Mouse (Mus musculus) hindbrain, embryonic 14.5 days (tissue): ENCODE results near the gene Map3k20. TPM values are rescaled to one million over a fixed set of nuclear protein-coding genes. Genes with fewer than 3 reads are reported as not detected.

Experiments used
- ATAC-seq: fragments of 200-750 bp; cut with Nextera tagmentation; 2 replicates; pipeline ENCODE4 v1.8.0; 2017; ENCODE audit warnings: moderate number of reproducible peaks, mild to moderate bottlenecking, moderate TSS enrichment, moderate library complexity; ENCODE audit not compliant: low FRiP score
- DNase-seq: peaks from one replicate; pipeline ENCODE4 v3.0.0-alpha.2; 2015; ENCODE audit warnings: low spot score
- H3K27ac ChIP-seq: fragments of 300-500 bp; sonication (generic); 2 replicates; pipeline ENCODE4 v1.5.1; 2014; ENCODE audit warnings: mild to moderate bottlenecking, moderate library complexity
- H3K27me3 ChIP-seq: fragments of 300-500 bp; sonication (generic); 2 replicates; pipeline ENCODE4 v1.6.1; 2014; ENCODE audit warnings: mild to moderate bottlenecking, low read length, mixed read lengths; ENCODE audit not compliant: control insufficient read depth, insufficient read depth
- H3K36me3 ChIP-seq: fragments of 300-500 bp; sonication (generic); replicated peaks from 2 replicates; pipeline ENCODE4 v1.6.1; 2014; ENCODE audit not compliant: control insufficient read depth, insufficient read depth
- H3K4me1 ChIP-seq: fragments of 300-500 bp; sonication (generic); replicated peaks from 2 replicates; pipeline ENCODE4 v1.6.1; 2014; ENCODE audit warnings: antibody characterized with exemption, low read length, mixed read lengths; ENCODE audit not compliant: control insufficient read depth, insufficient read depth
- H3K4me2 ChIP-seq: fragments of 300-500 bp; sonication (generic); replicated peaks from 2 replicates; pipeline ENCODE4 v1.6.1; 2014; ENCODE audit warnings: mild to moderate bottlenecking, moderate library complexity
- H3K4me3 ChIP-seq: fragments of 300-500 bp; sonication (generic); replicated peaks from 2 replicates; pipeline ENCODE4 v1.5.1; 2014; ENCODE audit warnings: mild to moderate bottlenecking, low read length
- H3K9ac ChIP-seq: fragments of 300-500 bp; sonication (generic); 2 replicates; pipeline ENCODE4 v1.6.1; 2014
- H3K9me3 ChIP-seq: fragments of 300-500 bp; sonication (generic); 2 replicates; pipeline ENCODE4 v1.6.1; 2016; ENCODE audit warnings: low read length; ENCODE audit not compliant: control insufficient read depth
- WGBS: fragments of 180-500 bp; shearing (Covaris S2); extraction: QIAGEN DNeasy Blood & Tissue Kit; methylation state at CpG from one replicate; pipeline ENCODE4 v1.1.7; 2014; 5-methylcytosine and 5-hydroxymethylcytosine counted together
- polyA plus RNA-seq: library from polyadenylated mRNA; unstranded; fragments of >200 nt; fragmentation: Nextera tagmentation; extraction: Ambion mirVana; gene quantifications from 2 replicates; pipeline ENCODE4 v1.2.1, GENCODE M21; 2014

Map3k20 gene
- polyA plus RNA-seq, 1 experiment from 2014 or later: 5.1 TPM

DNA sequence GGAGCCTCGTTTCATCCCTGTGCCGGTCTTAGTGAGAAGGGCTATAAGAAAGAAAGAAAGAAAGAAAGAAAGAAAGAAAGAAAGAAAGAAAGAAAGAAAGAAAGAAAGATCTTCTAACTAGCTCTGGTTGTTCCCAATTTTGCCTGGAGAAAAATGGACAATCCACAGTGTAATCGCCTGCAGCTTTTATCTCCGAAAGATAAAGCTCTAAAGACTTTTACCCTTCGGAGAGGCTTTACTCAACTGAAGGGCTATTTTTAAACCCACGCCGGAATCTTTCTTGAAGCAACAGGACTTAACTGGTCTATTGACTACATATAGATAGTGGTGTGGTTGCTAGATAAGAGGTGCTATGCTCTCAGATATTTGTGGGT, 190.0 kb downstream of the Map3k20 start:
- no peak for ATAC-seq
- WGBS: under 1% methylated on average over 7 of the region's 7 CpGs
- H3K36me3 ChIP-seq: no peaks in the 10 kb centered on the region
- peak overlapping the region; percentile 84 for H3K4me3 ChIP-seq
- peak overlapping the region; percentile 60 for H3K9ac ChIP-seq
- peaks cover 11% of the 10 kb centered on the region; the same call in 1 of the 2 replicates for H3K27me3 ChIP-seq
- H3K4me1 ChIP-seq: peaks cover 21% of the 10 kb centered on the region
- no peaks in the 10 kb centered on the region for H3K9me3 ChIP-seq
- H3K27ac ChIP-seq: no peak overlapping the region
- peak overlapping the region; percentile 94 for H3K4me2 ChIP-seq
- no peak for DNase-seq

GRCm38 (mm10) chr2:72475797-72476485, 190.5 kb downstream of the Map3k20 start, which contains the start of gene Cdca7:
Cdca7 (plus strand) TSS chr2:72476159.
- peaks cover 21% of the 10 kb centered on the region for H3K4me1 ChIP-seq
- peaks cover 11% of the 10 kb centered on the region; the same call in 1 of the 2 replicates for H3K27me3 ChIP-seq
- H3K27ac ChIP-seq: peak within 1 kb of the TSS; percentile 59
- peak within 1 kb of the TSS; percentile 60 for H3K9ac ChIP-seq
- DNase-seq (peak; percentile 66), ATAC-seq (peak; percentile 86)
- peak within 1 kb of the TSS; percentile 94 for H3K4me2 ChIP-seq
- H3K36me3 ChIP-seq: no peaks in the 10 kb centered on the region
- peak within 1 kb of the TSS; percentile 84 for H3K4me3 ChIP-seq
- under 1% methylated on average over 58 of the region's 58 CpGs for WGBS
- no peaks in the 10 kb centered on the region for H3K9me3 ChIP-seq

DNA sequence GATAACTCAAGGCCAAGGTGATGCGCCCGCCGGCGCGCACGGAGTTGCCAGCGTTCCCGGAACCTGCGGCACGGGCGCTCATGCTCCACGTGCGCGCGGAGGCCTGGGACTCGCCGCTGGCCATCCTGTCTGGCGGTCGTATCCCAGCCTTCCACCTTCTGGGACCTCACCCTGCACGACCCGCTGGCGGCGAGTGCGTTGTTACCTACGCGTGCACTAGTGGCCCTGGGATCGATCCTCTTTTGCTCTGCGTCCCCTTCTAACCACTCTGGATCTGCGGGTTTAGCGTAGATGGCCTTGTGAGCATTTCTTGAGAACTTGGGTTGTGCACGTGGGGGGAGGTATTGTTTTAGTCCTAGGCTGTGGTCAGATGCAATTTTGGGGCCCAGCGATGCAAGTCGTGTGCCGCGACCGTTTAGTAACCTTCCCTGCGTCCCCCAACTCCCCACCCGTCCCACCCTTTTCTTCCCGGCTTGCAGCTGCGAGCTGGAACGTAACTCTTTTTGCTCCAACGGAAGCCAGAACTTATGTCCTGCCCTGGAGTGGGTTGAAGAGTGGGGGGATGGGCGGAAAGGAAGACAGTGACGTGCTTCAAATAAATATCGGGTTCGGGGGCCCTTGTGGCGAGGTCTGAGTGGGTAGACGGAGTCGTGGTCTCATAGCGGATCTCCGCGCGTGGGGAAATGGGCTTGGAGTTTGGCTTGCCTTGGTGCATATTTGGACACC, 191.2 kb downstream of the Map3k20 start:
- DNase-seq: no peak
- H3K36me3 ChIP-seq: no peaks in the 10 kb centered on the region
- peak overlapping the region; percentile 94 for H3K4me2 ChIP-seq
- peak overlapping the region; percentile 84 for H3K4me3 ChIP-seq
- H3K9ac ChIP-seq: peak overlapping the region; percentile 60
- no peak overlapping the region for H3K27ac ChIP-seq
- H3K27me3 ChIP-seq: peaks cover 11% of the 10 kb centered on the region; the same call in 1 of the 2 replicates
- H3K9me3 ChIP-seq: no peaks in the 10 kb centered on the region
- under 1% methylated on average over 53 of the region's 53 CpGs for WGBS
- peaks cover 21% of the 10 kb centered on the region for H3K4me1 ChIP-seq
- ATAC-seq: peak; percentile 60; the same call in 1 of the 2 replicates

- Histone ChIP-seq H3K9ac (peak overlapping the region; percentile 60), H3K4me2 (peak overlapping the region; percentile 94), H3K4me3 (peak overlapping the region; percentile 84), H3K27me3 (peaks cover 11% of the 10 kb centered on the region; the same call in 1 of the 2 replicates), H3K27ac (no peak overlapping the region), H3K4me1 (peaks cover 21% of the 10 kb centered on the region), H3K9me3 (no peaks in the 10 kb centered on the region), H3K36me3 (peaks cover 3% of the 10 kb centered on the region; the same call in 1 of the 2 replicates)
- DNase-seq (no peak), ATAC-seq (no peak)
- 3% methylated on average over 11 of the region's 11 CpGs for WGBS
Measured at GRCm38 (mm10) chr2:72477221-72477620, 191.8 kb downstream of the Map3k20 start.

DNA sequence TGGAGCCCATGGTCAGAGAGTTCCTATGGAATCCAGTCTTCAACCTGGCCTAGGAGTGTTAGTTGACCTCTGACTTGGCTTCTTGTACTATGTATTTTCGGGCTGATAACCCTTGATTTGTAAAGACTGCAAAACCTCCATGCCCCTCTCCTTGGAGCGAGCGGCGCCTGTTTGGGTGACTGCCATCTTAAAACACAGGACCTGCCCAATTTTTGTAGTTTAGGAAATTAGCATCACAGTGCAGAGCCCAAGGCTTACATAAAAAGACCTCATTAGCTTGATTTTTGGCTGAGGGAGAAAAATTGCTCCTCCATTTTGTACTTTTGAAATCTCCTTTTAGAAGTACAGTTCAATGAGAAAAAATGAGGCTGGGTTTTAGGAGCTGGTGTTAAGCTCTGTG, 192.7 kb downstream of the Map3k20 start:
- WGBS: 72% methylated on average over 4 of the region's 4 CpGs
- no peak overlapping the region for H3K9ac ChIP-seq
- peak overlapping the region; percentile 94; the same call in 1 of the 2 replicates for H3K4me2 ChIP-seq
- H3K9me3 ChIP-seq: no peaks in the 10 kb centered on the region
- no peak overlapping the region for H3K27ac ChIP-seq
- peaks cover 11% of the 10 kb centered on the region; the same call in 1 of the 2 replicates for H3K27me3 ChIP-seq
- H3K4me3 ChIP-seq: no peak overlapping the region
- H3K4me1 ChIP-seq: peaks cover 21% of the 10 kb centered on the region
- DNase-seq (no peak), ATAC-seq (no peak)
- H3K36me3 ChIP-seq: peaks cover 12% of the 10 kb centered on the region; the same call in 1 of the 2 replicates

DNA sequence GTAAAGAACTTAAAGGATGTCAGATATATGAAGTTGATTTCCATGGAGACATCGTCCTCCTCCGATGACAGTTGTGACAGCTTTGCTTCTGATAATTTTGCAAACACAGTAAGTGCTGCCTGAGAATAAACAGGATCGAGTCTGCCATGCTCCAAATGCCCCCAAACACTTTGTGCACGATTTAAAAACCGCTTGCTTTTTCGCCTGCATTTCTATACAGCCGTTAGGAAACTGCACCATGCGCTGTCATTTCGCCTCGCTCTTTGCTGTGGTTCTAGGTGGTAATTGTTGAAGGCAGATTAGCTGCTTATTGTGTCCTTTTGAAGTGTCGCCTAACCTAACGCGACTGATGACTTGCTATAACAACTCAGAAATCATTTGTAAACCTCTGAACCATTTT, 193.5 kb downstream of the Map3k20 start:
- Histone ChIP-seq H3K27me3 (peaks cover 11% of the 10 kb centered on the region; the same call in 1 of the 2 replicates), H3K4me3 (no peak overlapping the region), H3K27ac (no peak overlapping the region), H3K36me3 (peaks cover 19% of the 10 kb centered on the region; the same call in 1 of the 2 replicates), H3K9ac (no peak overlapping the region), H3K4me2 (no peak overlapping the region), H3K4me1 (peaks cover 21% of the 10 kb centered on the region), H3K9me3 (no peaks in the 10 kb centered on the region)
- 53% methylated on average over 13 of the region's 13 CpGs for WGBS
- DNase-seq (no peak), ATAC-seq (no peak)

DNA sequence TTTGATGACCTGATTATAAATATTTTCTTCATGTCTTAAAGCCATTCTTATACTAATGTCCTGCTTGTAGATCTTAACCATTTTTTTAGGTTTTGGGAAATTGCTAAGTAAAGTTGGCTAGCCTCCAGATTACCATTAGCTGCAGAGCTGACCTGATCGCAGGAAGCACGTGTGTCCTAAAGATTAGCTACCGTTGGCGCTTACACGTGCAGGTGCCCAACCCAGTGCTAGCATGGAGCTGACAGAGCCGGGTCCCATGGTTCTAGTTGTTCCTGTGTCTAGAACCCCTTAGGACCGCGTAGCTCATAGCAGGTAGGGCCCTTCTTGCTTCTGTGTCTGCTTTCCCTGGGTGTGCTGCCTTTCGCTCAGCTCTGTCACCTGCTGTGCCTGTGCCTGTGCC, 194.4 kb downstream of the Map3k20 start:
- Histone ChIP-seq H3K27me3 (peaks cover 5% of the 10 kb centered on the region; the same call in 1 of the 2 replicates), H3K9me3 (no peaks in the 10 kb centered on the region), H3K4me2 (no peak overlapping the region), H3K4me3 (no peak overlapping the region), H3K36me3 (peaks cover 19% of the 10 kb centered on the region), H3K27ac (no peak overlapping the region), H3K4me1 (peaks cover 21% of the 10 kb centered on the region), H3K9ac (no peak overlapping the region)
- 94% methylated on average over 9 of the region's 9 CpGs for WGBS
- DNase-seq (no peak), ATAC-seq (no peak)

GRCm38 (mm10) chr2:72491650-72492049, 206.2 kb downstream of the Map3k20 start:
- no peaks in the 10 kb centered on the region for H3K27me3 ChIP-seq
- ATAC-seq (no peak), DNase-seq (no peak)
- H3K4me3 ChIP-seq: no peak overlapping the region
- H3K4me2 ChIP-seq: no peak overlapping the region
- no peaks in the 10 kb centered on the region for H3K9me3 ChIP-seq
- peaks cover 6% of the 10 kb centered on the region; the same call in 1 of the 2 replicates for H3K36me3 ChIP-seq
- 53% methylated on average over 7 of the region's 7 CpGs for WGBS
- H3K4me1 ChIP-seq: no peaks in the 10 kb centered on the region
- H3K27ac ChIP-seq: no peak overlapping the region
- H3K9ac ChIP-seq: no peak overlapping the region
